Mouse (Mus musculus) C2C12 (cell line): ENCODE measurements around the gene Efna5.

ENCODE experiments used
- CTCF ChIP-seq: IDR thresholded peaks from one replicate; pipeline ENCODE4 v1.5.1; 2011; ENCODE audit not compliant: control insufficient read depth, insufficient read depth, insufficient read length
- MAX ChIP-seq: IDR thresholded peaks from one replicate; pipeline ENCODE4 v1.6.1; 2011; ENCODE audit warnings: mild to moderate bottlenecking, control low read depth
- MYOG ChIP-seq: IDR thresholded peaks from one replicate; pipeline ENCODE4 v1.6.1; 2011; ENCODE audit not compliant: control insufficient read depth, insufficient read length; ENCODE audit errors: extremely low read depth

DNA sequence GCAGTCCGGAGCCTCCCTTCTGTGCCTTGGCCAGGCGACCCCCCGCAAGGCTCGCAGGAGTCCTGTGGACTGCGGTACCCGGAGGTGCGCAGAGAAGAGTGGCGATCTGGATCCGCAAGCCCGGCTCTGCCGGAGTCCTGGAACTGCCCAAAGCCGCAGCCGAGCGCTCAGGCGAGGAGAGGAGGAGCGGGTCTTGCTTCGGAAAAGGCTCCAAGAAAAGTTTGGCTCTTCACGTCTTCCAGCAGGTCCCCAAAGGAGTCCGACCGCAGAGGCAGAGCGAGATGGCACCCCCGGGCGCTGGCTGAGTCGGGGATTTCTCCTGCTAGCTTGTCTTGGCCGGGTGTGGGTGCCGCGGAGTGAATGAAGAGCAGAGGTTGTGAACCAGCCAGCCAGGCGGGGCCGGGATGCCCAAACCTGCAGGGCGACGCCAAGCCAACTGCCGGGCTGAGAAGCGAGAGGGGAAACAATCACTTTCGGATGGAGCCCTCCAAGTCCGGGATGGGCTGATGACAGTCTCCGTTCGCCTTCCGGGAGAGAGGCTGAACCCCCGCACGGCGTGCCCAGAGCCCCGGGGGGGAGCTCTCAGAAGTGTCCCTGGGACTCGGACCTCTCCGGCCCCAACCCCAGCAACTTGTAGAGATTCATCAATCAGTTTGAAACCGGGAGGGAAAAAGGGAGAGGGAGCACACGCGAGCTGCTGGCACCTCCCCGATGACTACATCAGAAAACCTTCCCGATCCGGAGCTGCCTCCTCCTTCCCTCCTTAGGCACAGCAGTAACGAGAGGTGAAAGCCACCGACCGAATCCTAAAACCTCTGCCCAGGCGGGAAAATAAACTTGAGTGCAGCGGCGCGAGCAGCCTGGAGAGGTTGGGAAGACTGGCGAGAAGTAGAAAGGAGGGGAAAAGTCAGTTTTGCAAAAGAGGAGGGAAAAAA, 941 bp upstream of the Efna5 start:
- no peak for TF ChIP-seq MYOG
- TF ChIP-seq CTCF = no peak
- TF ChIP-seq MAX = no peak
